Mouse (Mus musculus) kidney, postnatal 14 days (tissue): ENCODE measurements at regions not wholly inside any gene's neighbourhood (a gene's known extent, or its start where the extent isn't known, plus 50 kb on each side); places are given as distances from the start of the nearest gene placed in this dataset.

Source experiments
- DNase-seq: peaks from one replicate; pipeline ENCODE4 v3.0.0; 2022; ENCODE audit warnings: mixed read lengths

DNA sequence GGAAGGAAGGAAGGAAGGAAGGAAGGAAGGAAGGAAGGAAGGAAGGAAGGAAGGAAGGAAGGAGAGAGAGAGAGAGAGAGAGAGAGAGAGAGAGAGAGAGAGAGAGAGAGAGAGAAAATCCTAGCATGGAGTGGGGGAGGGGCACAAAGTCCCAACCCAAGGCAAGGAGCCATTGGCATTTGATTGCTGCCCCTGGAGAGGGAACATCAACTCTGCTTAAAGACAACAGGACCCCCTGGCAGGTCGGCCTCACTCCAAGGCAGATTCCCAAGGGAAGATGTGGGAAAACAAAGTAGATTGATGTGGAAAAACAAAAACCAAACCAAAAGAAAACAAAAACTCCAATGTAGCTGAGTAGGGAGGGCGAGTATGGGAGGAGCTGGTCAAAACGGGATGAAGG, 49.9 kb upstream of the Fzd10 start:
- DNase-seq: no peak

DNA sequence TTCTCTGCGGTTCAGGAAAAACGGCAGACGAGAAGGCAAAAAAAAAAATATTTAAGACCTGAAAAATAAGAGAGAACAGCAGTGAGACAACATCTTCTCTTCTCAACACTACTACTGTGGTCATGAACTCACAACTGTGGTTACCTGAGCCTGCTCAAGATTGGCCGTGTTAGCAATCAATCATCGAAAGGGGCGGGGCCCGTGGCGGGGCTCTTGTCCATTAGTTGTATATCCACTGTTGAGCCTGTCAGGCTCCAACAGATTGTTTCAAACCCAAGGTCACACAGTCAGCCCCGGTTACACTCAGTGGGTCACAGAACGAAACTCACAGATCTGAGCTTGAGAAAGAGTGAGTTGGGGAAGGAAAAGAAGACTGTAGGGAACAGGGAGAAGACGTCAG, 50.8 kb upstream of the Fzd10 start:
- DNase-seq: no peak

DNA sequence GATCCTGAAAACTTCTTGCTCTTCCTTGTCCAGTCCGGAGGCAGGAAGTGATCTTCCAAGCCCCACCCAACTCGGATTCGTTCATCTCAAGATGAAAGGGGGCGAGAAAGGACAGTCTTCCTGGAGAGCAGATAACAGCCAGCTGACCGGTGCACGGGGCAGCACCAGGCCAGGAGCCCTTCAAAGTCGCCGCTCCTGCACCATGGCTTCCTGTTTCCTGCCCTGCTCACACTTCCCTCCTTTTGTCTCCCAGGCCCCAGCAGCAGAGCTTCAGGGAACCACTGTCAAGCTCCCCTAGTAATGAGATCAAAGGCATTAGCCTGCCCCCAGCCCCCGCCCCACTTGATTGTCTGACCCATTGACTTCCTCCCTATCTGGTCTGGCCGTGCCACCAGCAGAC, 58.6 kb upstream of the Fzd10 start:
- peak; percentile 34 for DNase-seq

DNA sequence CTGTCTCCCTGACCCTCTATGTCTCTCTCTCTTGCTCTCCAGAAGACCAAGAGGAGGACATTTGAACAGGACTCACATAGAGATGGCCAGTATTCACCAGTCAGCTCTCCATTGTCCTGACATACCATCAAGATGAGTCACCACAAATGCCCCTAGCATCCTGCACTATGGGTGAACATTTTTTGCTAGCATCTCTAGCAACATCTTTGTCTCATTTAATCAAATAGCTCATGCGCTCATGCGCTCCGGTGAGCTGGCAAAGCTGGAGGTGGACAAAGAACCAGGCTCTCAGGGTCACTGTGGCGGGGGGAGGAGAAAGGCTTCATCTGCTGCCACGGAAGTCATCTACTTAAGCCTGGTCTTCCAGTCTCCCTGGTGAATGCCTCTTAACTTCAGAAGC, 62.0 kb upstream of the Fzd10 start:
- no peak for DNase-seq

DNA sequence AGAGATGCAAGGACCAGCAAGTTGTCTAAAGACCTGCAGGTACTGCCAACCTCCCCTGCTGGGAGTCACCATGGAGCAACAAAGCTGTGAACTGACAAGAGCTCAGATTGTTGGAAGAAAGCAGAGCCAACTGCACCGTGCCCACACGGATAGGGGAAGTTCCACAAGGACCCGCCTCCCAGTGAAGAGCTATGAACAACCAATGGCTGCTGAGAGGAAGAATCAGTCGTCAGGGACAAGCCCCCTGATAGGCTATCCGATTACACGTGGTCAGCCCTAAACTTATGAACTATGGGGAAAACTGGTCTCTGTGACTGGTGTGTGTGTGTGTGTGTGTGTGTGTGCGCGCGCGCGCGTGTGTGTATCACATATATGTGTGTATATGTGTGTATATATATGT, 63.4 kb upstream of the Fzd10 start:
- DNase-seq: no peak

DNA sequence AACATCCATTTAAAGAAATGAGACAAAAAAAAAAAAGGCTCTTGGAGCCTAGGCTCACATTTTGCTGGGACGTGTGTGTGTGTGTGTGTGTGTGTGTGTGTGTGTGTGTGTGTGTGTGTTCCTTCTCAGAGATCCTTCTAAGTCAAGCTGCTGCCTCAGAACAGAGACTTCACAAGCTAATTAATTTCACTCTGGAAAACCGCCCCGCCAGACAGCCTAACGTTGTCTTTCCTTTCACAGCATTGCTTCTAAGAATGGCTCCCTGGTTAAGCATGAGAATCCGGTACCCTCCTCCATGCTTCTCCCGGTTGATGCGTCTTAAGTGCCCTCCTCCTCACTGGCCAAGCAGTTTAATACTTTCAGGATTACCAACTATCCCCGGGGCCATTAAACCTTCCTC, 64.3 kb upstream of the Fzd10 start:
- DNase-seq: no peak

DNA sequence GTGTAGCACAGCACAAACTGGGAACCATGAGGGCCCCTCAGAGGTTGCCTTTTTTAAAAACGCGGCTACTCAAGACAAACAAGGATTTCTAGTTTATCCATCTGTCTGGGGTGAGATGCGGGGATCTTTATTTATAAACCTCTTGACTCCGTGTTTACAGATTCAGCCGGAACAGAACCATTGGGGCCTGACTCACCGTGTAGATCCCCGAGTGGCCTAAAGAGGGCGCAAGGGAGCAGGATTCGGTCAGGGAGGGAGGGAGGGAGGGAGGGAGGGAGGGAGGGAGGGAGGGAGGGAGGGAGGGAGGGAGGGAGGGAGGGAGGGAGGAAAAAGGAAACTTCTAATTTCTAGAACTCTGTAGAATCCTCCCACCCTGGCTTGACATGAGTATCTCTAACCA, 73.4 kb upstream of the Fzd10 start:
- DNase-seq: no peak

DNA sequence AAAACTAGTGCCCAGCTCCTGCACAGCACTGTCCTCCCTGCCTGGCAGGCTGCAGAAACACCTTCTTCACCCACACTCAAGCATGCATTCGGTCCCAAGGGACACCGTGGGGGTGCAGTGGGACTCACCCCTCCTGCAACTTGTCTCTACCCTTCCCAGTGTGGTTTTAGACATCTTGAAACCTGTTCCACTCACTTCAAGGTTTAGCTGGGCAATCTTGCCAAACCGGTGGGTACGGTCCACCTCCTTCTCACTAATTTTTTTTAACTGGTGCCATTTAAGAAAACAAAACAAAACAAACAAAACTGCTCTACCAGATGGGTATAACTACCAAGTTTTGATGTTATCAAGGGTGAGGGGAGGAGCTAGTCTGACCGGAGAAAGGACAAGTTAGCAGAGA, 74.2 kb upstream of the Fzd10 start:
- no peak for DNase-seq

DNA sequence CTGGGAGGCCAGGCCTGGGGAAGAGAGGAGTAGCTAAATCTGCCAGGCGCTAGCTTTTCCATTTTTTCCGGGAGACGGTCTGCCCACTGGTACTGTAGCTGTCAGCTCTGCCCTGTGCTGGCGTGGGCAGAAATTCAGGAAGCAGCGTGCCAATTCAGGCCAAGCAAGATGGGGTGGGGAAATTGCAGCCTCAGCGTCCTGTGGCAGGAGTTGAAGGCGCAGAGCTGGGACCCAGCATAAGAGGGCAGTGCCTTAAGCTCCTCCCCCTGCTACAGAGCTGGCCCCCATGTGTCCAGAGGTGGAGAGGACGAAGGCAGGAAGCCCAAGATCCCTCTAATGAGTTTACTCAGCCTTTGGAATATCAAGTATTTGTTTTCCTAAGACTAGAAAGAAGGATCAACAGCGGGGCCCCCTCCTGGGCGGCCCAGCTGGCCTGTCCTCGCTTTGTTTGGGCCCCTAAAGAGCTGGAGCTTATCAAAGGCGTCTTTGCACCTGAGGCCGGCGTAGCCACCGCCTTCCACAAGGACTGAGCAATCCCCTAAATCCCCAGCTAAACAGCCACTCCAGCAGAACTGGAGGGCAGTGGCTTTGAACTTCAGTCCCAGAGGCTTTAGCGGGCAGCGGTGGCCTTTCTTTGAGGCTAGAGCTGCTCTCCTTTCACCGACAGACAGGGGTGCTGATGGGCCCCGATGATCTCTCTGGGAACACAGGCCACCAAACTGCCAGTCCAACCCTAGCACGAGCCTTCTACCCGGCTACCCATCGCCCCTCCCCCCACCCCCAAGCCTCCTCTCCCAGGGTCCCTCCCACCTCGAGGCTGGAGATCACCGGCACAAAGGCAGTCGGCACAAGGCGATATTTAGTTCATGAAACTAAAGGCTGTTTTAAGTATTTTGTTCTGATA, 76.0 kb upstream of the Fzd10 start:
- DNase-seq: no peak

DNA sequence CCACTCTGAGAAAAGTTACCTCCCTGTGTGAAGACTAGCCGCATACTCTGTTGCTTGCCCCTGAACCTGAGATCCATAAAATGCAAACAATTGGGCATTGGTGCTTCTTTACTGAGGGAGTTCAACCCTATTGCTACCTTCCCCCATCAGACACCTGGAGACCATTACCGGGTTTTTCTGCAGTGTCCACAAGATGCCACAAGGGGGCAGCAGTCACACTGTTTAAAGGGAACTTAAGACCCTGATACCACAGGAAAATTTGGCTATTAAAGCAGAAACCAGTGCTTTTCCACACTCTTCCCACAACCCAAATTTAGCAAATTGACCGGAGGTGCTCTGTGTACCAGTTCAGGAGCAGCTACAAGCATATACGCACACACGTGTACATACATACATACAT, 78.0 kb upstream of the Fzd10 start:
- peak; percentile 40 for DNase-seq

DNA sequence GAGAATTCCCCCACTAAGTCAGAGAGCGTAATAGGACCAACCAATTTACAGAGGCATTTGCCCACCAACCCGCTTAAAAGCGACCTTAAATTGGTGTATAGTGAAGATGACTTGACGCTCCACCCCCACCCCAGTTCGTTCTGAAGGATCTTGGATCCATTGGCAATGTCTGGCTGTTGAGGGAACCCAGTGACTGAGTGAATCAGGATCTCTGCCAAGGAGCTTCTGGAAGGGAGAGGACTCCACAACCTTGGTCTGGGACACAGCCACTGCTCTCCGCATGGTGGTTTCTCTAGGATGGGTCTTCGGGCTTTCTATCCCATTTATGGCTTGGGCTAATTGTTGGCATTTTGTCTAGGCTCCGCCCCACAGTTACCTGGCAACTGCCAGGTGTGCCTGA, 83.3 kb upstream of the Fzd10 start:
- no peak for DNase-seq

DNA sequence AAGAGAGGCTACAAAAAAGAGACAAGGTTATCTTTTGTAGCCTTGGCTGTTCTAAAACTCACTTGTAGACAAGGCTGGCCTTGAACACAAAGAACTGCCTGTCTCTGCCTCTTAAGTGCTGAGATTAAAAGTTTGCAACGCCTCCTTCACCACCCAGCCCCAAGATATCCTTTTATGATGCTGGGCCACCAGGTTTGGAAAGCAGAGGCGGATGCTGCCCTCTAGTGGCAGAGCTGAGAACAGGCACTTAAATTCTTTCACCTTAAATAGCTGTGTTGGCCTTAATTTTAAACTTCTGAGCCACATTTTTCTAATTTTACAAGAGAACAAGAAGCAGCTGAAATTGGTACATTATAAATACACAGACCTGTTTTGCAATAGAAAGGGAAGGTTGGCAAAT, 82.5 kb upstream of the Tmem132d start:
- DNase-seq: no peak

DNA sequence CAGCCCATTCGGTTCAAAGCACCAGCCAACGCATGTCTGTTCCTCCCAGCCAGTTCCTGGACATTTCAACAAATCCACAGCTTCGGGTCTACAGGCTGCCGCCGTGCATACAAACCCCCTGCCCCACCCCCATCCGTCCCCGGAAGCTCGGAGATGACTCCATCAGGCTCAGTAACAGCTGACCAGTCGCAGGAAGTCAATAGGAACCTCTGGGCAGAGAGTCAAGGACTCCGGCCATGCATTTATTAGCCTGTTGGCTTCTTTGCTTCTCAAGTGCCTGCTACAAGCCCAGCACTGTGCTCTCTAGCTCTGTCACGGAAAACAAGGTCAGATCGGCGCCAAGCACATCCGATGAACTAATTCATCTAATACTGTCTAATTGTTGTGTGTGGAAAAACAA, 80.4 kb upstream of the Tmem132d start:
- DNase-seq: no peak

DNA sequence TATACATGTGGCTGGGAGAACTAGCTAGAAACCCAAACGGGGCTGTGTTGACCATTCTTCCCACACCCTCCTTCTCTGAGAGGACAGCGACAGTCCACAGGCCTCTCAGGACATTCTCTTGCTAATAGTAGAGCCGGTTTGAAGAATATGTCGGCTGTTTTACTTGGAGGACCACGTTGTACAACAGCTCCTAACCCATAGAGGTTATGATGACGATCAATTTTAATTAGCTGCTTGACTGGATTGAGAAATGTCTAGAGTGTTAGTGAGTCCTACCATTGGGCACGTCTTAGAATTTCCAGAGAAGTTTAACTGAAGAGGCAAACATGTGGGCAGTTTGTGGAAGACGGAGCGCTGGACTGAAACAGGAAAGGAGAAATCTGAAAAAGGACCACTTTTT, 79.7 kb upstream of the Tmem132d start:
- no peak for DNase-seq

DNA sequence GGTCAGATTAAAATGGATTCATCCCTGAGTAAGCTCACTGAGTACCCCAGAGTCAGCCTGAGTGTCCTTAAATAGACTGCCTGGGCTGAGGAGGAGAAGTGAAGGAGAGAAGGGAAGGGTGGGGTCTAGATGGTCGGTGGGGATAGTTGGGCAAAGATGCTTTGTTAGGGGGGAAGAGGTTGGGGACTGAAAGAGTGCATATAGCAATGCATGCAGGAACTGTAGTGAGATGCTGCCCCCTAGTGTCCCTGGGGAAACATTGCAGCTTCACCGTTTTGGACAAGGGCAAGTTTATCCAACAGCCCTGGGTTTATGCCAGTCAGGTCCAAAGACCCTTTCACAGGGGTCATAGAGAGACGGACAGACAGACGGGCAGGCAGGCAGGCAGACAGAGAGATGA, 71.6 kb upstream of the Tmem132d start:
- DNase-seq: peak; percentile 28

DNA sequence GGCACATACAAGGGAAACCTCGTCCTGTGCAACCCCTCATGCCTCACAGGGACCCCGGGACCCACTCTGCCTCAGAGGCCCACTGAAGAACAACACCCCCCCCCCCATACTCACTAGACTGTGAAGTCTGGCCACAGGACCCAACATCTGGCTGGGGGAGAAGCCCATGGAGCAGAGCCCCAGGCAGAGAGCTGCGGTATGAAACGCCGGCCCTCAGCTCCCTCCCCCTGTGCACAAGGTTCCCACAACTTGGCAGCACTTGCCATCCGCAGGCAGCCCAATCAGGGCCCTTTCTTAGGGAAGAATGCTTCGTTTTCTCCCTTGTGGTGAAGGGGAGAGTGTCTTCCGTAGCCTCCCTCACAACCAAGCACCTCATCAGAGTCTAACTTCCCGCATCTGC, 66.6 kb upstream of the Tmem132d start:
- DNase-seq: no peak

DNA sequence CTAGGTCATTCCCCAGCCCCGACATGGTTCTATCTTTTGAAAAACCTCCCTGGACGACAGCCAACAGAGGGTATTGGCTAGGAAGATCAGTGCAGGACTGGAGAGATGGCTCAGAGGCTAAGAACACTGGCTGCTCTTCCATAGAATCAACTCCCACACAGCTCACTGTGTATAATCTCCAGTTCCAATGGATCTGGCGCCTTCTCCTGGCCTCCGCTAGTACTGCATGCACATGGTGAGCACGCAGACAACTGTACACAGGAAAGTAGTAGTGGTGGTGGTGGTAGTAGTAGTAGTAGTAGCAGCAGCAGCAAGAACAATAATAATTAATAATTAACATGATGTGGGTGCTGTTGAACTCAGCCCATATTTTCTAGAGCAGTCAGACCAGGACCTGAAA, 66.2 kb upstream of the Tmem132d start:
- DNase-seq: peak; percentile 11

DNA sequence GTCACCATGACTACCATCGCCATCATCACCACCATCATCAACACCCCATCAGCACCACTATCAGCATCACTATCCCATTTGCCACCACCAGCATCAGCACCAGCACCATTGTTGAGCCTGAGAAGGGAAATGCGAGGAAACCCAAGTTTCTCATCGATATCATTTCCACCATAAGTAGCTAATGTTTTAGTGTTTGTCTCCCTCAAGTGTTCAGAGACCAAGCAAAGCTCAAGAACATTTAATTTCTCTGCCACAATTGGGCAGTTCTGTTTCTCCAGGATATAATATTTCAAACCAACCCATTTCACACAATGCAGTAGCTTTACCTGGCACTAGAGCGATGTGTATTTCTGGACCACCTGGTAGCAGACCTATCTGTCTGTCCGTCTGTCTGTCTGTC, 59.7 kb upstream of the Tmem132d start:
- DNase-seq: no peak

DNA sequence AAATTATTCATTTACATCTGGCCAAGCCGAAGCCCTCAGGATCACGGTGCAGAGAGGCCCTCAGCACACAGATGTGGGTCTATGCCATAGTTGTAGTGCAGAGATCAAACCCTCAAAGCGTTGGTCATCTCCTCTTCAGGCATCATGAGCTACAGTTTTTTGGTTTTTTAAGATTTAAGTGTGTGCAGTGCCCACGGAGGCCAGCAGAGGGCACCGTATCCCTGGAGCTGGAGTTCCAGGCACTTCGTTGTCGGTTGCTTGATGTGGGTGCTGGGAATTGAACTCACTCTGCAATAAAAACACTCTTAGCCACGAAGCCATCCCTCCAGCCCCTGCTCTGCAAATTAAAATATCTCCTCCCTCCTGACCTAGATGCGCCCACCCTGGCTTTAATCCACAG, 58.3 kb upstream of the Tmem132d start:
- DNase-seq: peak; percentile 4

DNA sequence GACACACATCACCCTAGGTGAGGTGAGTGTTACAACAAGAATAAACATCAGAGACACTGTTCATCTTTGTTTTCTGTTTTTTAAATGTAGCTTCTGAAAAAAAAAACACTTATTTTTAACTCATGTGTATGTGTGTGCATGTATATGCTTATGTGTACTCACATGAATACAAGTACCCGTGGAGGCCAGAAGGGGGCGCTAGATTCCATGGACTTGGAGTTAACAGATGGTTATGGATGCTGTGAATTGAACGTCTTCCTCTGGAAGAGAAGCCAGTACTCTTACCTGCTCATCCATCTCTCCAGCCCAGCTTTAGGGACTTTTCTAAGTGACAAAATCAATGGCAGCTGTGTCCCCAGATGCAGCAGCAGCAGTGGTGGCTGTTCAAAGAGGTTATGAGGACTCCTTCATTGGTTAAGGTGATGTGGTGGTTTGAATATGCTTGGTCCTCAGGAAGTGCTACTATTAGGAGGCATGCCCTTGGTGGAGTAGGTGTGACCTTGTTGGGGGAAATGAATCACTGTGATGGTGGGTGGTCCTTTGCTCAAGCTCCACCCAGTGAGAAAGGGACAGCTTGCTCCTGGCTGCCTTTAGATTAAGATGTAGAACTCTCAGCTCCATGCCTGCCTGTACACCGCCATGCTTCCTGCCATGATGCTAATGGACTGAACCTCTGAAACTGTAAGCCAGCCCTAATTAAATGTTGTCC, 56.1 kb upstream of the Tmem132d start:
- DNase-seq: no peak

DNA sequence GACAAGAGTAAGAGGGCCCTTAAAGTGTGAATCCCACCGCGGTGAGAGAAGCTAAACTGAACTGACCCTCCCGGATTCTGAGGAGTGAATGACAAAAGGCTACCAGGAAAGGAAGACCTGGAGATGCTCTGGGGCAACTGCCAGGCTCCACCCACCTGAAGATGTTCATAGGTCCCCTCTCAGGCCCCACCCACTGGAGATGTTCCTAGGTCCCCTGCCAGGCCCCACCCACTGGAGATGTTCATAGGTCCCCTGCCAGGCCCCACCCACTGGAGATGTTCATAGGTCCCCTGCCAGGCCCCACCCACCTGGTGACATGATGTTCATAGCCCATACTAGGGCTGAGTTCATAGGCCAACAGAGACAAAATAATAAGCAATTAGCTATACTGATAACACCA, 54.5 kb upstream of the Tmem132d start:
- DNase-seq: no peak

DNA sequence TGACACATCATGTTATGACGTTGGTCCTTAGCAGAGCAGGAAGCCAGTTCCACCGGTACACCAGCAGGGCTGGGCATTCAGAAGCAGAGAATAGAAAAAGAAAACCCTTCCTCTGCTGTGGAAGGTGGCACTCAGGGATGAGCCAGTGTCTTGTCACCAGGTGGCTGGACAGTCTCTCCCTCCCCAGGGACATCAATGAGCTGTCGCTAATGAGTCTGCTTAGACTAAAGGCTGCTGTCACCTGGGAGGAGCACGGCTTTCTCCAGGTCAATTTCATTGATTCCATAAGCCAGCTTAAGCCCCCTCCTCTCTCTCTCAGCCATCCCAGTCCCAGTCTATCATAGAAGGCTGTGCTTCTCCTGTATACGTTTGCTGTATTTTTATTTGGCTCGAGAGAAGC, 51.2 kb upstream of the Tmem132d start:
- DNase-seq: no peak

DNA sequence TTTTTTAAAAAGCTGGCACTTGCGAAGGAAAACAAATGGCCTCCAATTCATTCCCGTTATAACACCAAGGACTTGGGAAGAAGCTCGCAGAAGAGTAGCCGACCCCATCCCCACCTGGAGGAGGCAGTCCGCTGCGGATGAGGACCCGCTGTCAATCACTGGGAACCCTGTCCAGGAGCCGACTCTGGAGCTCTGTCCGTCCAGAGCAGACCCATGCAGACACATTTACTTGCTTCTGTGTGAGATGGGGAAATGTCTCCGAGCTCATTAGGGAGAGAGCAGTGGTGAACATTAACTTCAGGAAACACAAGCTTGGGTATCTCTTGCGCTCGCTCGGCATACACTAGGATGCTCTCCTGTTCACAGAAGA, 50.5 kb upstream of the Tmem132d start:
- DNase-seq: no peak

DNA sequence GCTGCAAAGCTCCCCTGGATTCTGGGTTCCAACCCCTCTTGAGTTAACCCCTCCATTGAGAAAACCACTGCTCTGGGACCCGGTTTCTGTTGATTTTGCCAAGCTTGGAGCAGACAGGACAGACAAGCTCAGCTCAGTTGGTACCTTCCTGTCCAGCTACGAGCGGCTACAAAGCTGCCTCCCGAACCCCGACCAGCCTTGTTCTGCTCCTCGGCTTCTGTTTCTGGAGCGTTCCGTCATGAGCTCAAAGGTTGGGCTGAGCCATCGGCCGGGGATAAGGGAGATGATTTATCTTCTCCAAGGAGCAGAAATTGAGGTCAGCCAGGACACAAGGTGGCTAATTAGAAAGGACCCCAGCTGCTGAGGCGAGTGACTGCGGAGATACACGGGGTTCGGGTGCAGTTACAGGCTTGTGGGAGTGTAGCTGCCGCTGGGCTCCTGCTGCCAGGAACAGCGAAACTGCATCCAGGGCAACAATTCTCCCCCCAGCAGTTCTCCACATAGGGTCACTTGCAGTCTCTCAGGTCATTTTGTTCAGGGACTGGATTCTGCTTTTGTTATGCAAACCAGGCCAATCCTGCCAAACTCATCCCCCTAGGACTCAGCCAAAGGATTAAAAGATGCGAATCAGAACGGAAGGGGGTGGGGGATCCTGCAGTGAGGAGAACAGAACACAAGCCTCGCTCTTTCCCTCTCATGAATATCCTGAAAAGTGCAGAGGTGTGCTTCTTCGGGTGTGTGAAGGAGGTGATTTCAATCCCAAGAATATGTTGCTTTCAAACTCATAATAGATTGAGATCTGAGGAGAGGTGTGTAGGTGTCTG, 50.0 kb upstream of the Tmem132d start:
- DNase-seq: no peak
